Mouse (Mus musculus): ENCODE results near the gene Orc3.

- no peak for TF ChIP-seq POLR2A (IDR thresholded peaks at IDR 0.05; ENCODE audit: low read depth, low read length)
- TF ChIP-seq CTCF (IDR thresholded peaks at IDR 0.05; ENCODE audit: borderline replicate concordance, insufficient read depth, low read length), result no peak
Observed at GRCm38 (mm10) chr4:34637851-34638250, 23.1 kb upstream of the Orc3 start.

Measured in embryonic fibroblast, embryonic 13.5 days (primary cell).